Mouse (Mus musculus): ENCODE data around the gene Slc6a6.

Gene Slc6a6

DNA sequence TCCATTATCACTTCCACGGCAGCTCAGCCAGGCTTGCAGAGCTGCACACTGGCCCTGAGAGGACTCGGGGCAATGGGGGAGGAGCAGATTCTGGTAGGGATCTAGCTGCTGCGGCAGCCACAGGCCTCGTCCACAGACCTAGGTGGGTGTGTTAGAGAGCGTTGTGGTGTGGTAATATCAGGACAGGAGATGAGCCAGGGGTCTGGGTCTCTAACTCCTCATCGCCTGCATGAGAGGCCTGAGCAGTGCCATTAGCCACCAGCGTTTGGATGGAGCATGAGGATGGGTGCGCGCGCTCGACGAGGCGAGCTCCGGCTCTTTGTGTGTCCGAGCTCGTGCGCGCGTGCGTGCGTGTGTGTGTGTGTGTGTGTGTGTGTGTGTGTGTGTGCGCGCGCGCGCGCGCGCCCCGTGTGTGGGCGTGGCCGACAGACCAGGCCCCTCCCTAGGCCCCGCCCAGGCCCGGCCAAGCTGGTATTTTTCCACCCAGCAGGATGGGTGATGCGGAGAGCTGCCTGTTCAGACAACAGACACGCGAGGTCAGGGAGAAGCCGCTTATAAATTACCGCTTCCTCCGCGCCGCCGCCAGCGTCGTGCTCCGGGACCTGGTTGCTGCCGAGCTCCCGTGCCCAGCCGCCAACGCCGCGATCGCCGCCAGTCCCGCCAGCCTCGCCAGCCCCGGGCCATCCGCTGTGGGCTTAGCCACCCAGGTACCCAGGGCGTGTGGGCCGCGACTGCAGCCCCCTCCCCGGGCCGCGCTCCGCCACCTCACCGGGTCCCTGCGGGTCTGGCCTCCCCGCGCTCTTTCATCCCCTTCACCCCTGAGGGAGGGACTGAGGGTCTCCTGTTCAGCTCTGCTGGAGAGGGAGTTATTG lies at the start of gene Slc6a6:
Gene Slc6a6, plus strand, starts transcription at position 452 of the 872 bp plus-strand sequence.
- in situ Hi-C loops (cut with MboI; ENCODE audit: low pct_unique_long_range_greater_than_20kb in 1 of 2, low sequenced_read_pairs in 2 of 2, unreplicated experiment in 1 of 2): no loop called here

DNA sequence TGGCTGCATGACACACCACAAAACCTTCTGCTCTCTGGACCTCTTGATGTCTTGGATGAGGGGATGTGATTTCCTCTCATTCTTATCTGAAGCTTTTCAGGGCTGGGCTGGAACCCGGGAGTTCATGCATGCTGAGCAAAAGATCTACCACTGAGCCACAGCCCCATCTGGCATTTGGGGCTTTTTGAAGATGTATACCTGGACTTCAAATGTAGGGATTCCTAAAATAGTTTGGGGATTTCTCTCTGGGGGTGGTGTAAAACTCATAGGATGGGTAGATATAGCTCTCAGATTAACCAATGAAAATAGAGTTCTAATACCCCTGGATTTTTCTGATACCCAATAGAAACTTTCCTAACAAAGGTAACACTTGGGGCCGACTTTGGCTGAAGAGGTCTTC lies 49.4 kb upstream of the Slc6a6 start:
- in situ Hi-C loops (cut with MboI; ENCODE audit: low pct_unique_long_range_greater_than_20kb in 1 of 2, low sequenced_read_pairs in 2 of 2, unreplicated experiment in 1 of 2): no loop called here

DNA sequence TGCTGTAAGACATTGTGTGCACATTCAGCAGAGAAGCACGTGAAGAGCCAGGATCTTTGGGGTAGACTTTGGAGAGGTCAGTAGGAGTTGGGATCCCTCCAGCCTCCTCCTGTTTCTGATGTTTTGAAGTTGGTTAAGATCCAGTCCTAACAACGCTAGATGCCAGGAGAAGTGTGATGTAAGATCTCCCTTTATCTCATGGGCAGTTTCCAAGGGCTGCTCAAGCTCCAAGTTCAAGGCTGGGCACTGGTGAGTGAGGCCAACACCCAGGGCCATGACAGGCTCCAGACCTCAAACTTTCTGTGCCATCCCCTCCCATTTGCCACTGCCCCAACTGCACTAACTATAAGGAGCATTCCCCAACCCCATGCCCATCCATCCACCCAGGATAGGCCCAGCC lies 49.0 kb upstream of the Slc6a6 start:
- in situ Hi-C loops (cut with MboI; ENCODE audit: low pct_unique_long_range_greater_than_20kb in 1 of 2, low sequenced_read_pairs in 2 of 2, unreplicated experiment in 1 of 2): no loop called here

DNA sequence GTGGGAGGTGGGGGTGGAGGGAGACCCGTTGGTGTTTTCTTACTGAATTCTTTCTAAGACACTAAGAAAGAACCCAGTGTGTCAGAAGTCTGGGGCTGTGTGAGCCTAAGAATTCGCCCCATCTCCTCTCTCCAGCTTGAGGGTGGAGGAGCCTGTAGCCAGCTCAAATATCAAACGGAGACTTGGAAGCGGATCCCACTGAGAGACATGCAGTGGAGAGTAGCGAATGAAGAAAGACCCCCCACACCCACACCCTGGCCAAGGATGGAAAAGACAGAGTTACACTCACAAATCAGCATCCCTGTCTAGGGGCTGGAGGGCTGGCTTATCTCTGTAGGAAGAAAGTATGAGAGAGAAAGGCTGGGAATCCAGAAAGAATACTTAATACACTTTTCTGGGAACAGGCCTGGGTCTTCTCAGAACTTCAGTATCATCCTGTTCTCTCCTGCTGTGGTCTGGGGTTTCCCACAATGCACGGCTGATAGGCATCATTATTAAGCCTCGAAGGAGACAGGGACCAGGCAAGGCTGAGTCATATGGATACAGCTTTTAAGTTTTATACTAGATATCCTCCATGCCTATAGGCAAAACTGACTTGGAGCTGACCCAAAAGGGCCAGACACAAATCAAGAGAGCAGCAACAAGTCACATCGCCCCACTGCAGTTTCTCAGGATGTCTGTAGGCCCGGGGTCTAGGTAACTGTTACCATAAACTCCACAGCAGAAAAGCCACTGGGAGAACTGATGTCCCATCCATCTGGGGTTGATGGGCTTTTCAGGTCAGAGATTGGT lies 45.5 kb upstream of the Slc6a6 start:
- in situ Hi-C loops (cut with MboI; ENCODE audit: low pct_unique_long_range_greater_than_20kb in 1 of 2, low sequenced_read_pairs in 2 of 2, unreplicated experiment in 1 of 2): no loop called here

DNA sequence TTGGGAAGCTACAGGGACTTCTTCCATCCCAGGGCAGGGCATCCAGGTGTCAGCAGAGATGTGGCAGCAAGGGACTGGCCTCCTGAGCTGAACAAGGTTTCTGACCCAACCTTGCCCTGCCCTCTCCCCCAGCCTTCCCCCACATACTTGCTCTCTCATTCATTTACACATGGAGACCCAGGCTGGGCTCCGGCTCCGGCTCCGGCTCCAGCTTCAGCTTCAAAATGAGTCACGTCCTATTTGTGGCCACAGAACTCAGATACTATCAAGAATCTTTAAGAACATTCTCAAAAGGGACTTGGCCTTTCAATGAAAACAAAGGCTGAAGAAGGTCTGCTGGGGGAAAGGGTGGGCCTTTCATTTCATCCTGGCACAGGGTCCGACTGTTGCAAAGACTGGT lies 40.8 kb upstream of the Slc6a6 start:
- in situ Hi-C loops (cut with MboI; ENCODE audit: low pct_unique_long_range_greater_than_20kb in 1 of 2, low sequenced_read_pairs in 2 of 2, unreplicated experiment in 1 of 2): no loop called here

DNA sequence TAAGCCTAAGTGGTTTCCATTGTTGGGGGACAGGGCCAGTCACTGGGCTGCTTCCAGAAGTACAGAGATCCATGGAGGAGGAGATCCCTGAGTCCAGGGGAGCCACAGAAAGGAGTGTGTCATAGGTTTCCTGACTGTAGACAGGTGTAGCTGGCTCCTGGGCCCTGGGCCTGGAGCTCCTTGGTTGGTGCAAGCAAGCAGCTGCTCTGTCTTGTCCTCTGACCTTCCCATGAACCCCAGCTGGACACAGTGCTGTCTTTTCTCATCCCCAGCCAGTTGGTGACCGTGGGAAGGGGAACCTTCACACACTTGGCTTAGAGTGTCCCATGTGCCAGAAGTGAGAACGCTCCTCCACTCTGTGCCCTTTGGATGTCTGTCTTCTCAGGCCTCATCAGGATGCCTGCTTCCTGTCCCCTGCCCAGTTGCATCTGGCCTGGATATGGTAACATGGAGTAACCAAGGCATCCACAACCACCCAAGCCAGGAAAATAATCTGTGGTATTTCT lies 40.4 kb upstream of the Slc6a6 start:
- in situ Hi-C loops (cut with MboI; ENCODE audit: low pct_unique_long_range_greater_than_20kb in 1 of 2, low sequenced_read_pairs in 2 of 2, unreplicated experiment in 1 of 2): no loop called here

DNA sequence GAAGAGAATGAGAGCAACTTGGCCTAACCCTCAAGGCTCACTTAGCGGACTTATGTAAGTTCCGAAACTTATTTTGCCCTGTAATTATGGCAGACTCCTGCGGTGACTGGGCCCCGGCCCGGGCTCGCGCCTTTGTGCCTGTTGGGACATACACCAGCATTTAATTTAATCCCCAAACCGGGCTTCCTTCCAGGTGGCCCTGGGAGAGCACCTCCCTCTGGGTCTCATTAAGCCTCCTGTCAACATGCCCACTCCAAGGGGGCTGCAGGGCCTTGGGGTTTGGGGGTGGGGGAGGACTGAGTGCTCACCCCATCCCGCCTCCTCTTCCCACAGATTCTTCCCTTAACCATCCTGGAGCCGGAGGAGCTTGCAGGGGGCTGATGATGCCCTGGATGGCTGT lies 37.8 kb upstream of the Slc6a6 start:
- in situ Hi-C loops (cut with MboI; ENCODE audit: low pct_unique_long_range_greater_than_20kb in 1 of 2, low sequenced_read_pairs in 2 of 2, unreplicated experiment in 1 of 2): no loop called here

DNA sequence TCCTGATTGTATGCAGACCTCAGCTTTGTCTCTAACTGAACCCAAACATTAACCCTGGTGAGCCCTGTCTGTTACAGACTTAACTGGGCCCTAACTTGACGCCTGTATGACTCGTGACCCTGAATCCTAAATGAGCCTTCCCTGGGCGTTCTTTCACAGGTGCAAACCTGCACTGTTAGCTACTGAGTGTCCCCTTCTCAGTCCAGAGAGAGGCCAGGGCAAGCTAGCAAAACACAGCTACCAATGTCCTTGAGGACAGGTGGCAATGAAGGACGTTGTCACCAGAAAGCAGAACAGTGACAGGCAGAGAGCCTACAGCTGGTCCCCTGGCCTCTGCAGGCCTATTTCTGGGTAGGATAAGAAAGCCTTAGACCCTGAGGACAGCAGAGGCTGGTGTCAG lies 37.0 kb upstream of the Slc6a6 start:
- in situ Hi-C loops (cut with MboI; ENCODE audit: low pct_unique_long_range_greater_than_20kb in 1 of 2, low sequenced_read_pairs in 2 of 2, unreplicated experiment in 1 of 2): no loop called here

DNA sequence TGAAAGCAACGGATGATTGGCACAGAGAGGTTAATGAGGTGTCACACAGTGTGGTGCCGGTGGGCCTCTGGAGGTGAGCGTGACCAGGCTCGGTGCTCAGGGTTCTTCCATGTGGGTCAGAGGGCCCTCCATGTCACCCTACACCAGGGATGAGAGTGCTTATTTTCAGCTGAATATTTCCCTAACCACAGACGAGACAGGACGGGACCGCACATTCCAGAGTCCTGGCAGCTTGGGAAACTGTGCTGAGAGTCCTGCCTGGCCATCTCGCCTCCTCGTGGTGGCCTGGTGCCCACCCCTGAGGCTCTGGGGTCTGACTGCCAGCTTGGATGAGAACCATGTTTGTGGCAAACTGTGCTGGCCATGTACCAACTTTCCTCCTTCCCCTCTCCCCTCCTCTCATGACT lies 36.5 kb upstream of the Slc6a6 start:
- in situ Hi-C loops (cut with MboI; ENCODE audit: low pct_unique_long_range_greater_than_20kb in 1 of 2, low sequenced_read_pairs in 2 of 2, unreplicated experiment in 1 of 2): no loop called here

DNA sequence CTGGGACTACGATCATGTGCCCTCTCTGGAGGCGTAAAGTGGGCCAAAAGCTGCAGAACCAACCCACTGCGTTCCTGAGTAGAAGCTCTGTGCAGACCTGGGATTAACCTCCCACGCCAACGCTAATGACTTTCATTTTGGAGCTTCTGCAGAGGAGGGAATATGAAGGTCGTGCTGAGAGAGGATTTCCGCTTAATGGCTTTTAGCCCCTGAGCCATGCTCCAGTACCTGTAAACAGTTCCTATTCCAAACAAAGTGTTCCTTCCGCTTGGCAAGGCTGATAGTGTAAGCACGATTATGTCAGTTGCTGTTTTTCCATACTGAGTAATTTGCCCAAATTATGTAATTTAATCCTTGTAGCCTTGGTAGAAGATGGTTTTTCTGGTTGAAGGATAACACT lies 33.6 kb upstream of the Slc6a6 start:
- in situ Hi-C loops (cut with MboI; ENCODE audit: low pct_unique_long_range_greater_than_20kb in 1 of 2, low sequenced_read_pairs in 2 of 2, unreplicated experiment in 1 of 2): no loop called here

DNA sequence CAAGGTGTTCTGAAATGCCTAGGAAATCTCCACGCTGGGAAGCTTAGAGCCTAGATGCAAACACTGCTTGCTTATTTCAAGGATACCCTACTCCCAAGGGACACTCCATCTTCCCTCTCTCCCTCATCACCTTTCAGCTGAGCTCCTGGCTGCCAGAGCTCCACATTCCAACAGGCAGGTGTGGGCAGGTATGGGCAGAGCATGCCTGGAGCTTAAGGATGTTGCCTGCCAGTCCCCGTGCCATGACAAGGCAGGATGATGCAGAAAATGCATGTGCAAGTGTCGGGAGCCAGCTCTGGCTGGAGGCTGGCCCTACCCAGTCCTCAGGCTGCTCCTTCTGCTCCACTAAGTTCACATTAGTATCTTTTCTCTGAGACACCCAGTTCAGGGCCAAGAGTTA lies 31.6 kb upstream of the Slc6a6 start:
- in situ Hi-C loops (cut with MboI; ENCODE audit: low pct_unique_long_range_greater_than_20kb in 1 of 2, low sequenced_read_pairs in 2 of 2, unreplicated experiment in 1 of 2): no loop called here

DNA sequence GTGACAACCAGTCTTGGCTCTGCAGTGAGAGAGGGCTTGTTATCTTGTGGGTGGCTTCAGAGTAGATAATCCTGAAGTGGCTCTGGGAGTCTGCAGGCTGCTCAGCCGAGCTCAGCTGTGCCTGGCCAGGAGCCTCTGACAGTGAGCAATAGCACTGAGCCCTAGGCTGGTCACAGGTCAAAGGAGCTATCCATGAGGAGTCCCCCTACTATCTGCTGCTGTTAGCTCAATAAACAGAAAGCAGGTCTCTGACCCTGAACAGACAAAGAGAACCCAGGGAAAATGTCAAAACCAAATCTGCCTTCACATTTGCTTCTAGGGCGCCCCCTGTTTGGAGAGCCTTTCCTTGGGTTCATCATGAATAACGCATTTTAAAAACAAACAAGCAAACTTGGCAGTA lies 28.6 kb upstream of the Slc6a6 start:
- in situ Hi-C loops (cut with MboI; ENCODE audit: low pct_unique_long_range_greater_than_20kb in 1 of 2, low sequenced_read_pairs in 2 of 2, unreplicated experiment in 1 of 2): no loop called here

DNA sequence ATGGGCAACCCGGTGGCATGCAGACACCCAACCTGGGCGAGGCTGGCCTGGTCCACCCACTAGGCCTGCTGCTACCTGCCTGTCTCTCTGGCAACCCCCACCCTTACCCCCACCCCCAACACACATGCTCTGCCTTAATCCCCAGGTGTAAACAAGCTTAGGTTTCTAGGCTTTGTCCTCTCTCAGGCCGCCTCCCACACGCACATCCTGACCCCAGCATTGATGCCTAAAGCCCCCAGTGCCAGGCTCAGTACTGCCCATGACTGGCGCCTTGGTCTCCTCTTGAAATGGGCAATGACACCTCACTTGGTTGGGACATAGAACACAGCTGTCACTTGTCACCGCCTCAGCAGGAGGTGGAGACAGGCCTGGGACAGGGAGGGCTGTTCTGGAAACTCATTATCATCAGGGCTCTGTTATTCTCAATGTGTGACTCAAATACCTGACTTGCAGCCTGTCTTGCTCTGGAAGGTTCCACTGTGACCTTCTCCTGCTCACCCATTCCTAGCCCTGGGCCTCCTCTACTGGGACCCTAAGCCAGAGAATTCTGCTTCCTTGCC lies 27.9 kb upstream of the Slc6a6 start:
- in situ Hi-C loops (cut with MboI; ENCODE audit: low pct_unique_long_range_greater_than_20kb in 1 of 2, low sequenced_read_pairs in 2 of 2, unreplicated experiment in 1 of 2): no loop called here

DNA sequence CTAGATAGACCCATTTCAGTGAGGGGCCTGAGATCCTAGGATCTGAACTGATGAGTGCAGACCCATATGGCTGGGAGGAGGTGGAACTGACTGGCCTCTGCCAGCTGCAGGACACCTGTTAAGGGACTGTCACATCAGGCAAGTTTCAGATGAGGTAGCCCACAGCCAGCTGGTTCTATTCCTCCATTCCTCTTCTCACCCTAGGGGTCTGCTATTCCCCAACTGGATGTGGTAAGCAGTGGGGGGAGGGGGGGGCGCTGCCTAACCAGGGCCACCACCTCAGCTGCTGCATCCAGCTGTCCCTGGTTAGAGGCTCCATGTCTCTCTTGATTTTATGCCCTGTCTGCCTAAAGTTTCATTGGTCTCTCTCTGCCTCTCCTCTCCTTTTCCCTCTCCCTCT lies 25.6 kb upstream of the Slc6a6 start:
- in situ Hi-C loops (cut with MboI; ENCODE audit: low pct_unique_long_range_greater_than_20kb in 1 of 2, low sequenced_read_pairs in 2 of 2, unreplicated experiment in 1 of 2): no loop called here

DNA sequence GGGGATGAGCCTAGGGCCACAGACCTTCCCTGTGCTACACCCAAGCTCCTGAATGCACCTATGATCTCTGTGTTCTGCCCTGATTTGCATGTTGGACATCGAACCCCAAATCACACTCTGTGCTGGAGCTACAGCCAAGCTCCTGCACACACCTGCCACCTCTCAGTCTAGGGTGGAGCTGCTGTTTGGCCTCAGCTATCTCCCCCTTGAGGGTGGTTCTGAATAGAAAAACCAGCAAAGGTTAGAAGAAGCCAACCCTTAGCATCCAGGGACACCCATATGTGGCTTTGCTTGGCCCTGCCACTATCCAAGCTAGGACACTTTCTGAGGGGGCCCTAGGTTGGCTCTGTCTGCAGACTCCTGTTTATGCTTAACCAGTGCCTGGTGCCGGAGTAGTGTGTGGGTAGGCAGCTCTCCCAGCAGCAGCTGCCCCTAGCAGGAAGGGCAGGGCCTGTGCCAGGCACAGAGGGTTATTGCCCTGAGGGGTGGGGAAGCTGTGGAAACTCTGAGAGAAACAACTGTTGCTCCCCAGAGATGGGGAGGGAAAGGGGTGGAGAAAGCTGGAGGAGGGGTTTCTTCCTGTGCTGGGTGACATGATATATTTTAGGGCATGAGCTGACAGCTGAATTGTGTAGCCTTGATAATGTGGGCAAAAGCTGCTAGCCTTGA lies 23.9 kb upstream of the Slc6a6 start:
- in situ Hi-C loops (cut with MboI; ENCODE audit: low pct_unique_long_range_greater_than_20kb in 1 of 2, low sequenced_read_pairs in 2 of 2, unreplicated experiment in 1 of 2): no loop called here

DNA sequence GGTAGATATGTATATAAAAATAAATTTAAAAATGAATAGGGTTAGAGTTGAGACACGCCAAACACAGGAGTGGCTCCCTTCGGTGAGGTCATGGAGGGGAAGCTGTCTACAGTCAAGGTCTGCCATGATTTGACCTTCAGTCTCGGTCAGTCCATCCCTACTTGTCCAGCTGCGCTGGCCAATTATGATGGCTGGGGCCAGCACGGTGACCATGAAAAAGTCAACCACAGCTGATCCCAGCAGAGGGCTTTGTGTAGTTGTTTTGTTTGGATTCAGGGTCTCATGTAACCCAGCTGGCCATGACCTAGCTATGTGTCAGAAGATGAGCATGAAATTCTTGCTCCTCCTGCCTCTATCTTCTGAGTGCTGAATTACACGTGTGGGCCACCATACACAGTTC lies 21.6 kb upstream of the Slc6a6 start:
- in situ Hi-C loops (cut with MboI; ENCODE audit: low pct_unique_long_range_greater_than_20kb in 1 of 2, low sequenced_read_pairs in 2 of 2, unreplicated experiment in 1 of 2): no loop called here

DNA sequence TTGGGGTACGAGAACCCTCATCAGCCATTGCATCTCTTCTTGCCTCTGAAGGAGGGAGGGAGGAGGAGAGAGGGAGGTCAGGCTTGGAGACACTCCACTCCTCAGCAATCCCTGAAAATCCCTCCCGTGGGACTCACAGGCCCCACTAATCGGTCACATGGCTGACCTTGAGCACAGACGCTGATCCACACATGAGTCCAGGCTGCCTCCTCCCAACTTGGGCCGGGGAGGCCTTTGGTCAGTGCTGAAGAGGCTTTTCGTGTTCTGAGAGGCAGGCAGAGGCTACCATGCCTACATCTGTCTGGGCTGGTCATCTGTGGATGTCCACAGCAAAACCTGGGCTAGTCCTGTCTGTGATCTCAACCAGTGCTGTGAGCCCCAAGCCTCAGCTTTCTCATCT lies 20.2 kb upstream of the Slc6a6 start:
- in situ Hi-C loops (cut with MboI; ENCODE audit: low pct_unique_long_range_greater_than_20kb in 1 of 2, low sequenced_read_pairs in 2 of 2, unreplicated experiment in 1 of 2): no loop called here

DNA sequence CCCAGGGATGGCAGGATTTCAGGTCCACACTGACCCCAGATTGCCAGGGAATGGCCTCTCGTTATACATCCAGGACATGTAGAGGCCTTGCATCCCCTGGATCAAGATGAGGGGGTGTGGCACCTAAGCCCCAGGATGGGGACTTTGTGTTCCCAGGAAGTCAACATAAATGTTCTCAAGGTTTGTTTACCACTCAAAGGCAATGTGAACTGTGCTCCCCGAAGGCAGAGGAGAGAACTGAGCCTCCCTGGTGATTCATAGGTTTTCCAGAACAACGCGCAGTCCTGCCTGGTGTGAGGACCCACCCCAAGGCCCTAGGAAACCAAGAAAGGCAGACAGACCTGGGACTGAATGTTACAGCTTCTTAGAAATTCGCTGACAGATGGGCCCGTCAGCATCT lies 18.6 kb upstream of the Slc6a6 start:
- in situ Hi-C loops (cut with MboI; ENCODE audit: low pct_unique_long_range_greater_than_20kb in 1 of 2, low sequenced_read_pairs in 2 of 2, unreplicated experiment in 1 of 2): no loop called here
